Mouse (Mus musculus): ENCODE measurements around the gene Klhl2.
A peak's percentile ranks its signal among the peaks of the same experiment; 100 is the strongest.

The Klhl2 gene

GRCm38 (mm10) chr8:64831656-64832055 lies 18.2 kb downstream of the Klhl2 start:
- no peak for DNase-seq (ENCODE audit: extremely low read depth, low read depth)

GRCm38 (mm10) chr8:64829921-64830320 lies 19.9 kb downstream of the Klhl2 start:
- no peak for DNase-seq (ENCODE audit: extremely low read depth, low read depth)

- DNase-seq (ENCODE audit: extremely low read depth, low read depth): no peak
These were observed 20.4 kb downstream of the Klhl2 start for GRCm38 (mm10) chr8:64829391-64829790.

GRCm38 (mm10) chr8:64828466-64828865 lies 21.4 kb downstream of the Klhl2 start:
- DNase-seq (ENCODE audit: extremely low read depth, low read depth): no peak

- no peak for DNase-seq (ENCODE audit: extremely low read depth, low read depth)
These were observed 22.5 kb downstream of the Klhl2 start for GRCm38 (mm10) chr8:64827356-64827755.

- no peak for DNase-seq (ENCODE audit: extremely low read depth, low read depth)
These were observed 23.4 kb downstream of the Klhl2 start for GRCm38 (mm10) chr8:64826461-64826860.

GRCm38 (mm10) chr8:64823905-64824304 lies 25.9 kb downstream of the Klhl2 start:
- DNase-seq (ENCODE audit: extremely low read depth, low read depth): no peak

- no peak for DNase-seq (ENCODE audit: extremely low read depth, low read depth)
These were observed 28.9 kb downstream of the Klhl2 start for GRCm38 (mm10) chr8:64820940-64821339.

GRCm38 (mm10) chr8:64811790-64812189 lies 38.0 kb downstream of the Klhl2 start:
- DNase-seq (ENCODE audit: extremely low read depth, low read depth): no peak

GRCm38 (mm10) chr8:64811083-64811482 lies 38.7 kb downstream of the Klhl2 start:
- DNase-seq (ENCODE audit: extremely low read depth, low read depth): no peak

GRCm38 (mm10) chr8:64806558-64806957 lies 43.3 kb downstream of the Klhl2 start:
- no peak for DNase-seq (ENCODE audit: extremely low read depth, low read depth)

GRCm38 (mm10) chr8:64804971-64805370 lies 44.8 kb downstream of the Klhl2 start:
- DNase-seq (ENCODE audit: extremely low read depth, low read depth): no peak

GRCm38 (mm10) chr8:64799306-64799705 lies 50.5 kb downstream of the Klhl2 start:
- no peak for DNase-seq (ENCODE audit: extremely low read depth, low read depth)

- no peak for DNase-seq (ENCODE audit: extremely low read depth, low read depth)
These were observed 51.3 kb downstream of the Klhl2 start for GRCm38 (mm10) chr8:64798503-64798902.

- DNase-seq (ENCODE audit: extremely low read depth, low read depth): no peak
These were observed 52.1 kb downstream of the Klhl2 start for GRCm38 (mm10) chr8:64797751-64798150.

- DNase-seq (ENCODE audit: extremely low read depth, low read depth): no peak
These were observed 58.5 kb downstream of the Klhl2 start for GRCm38 (mm10) chr8:64791250-64791881.

GRCm38 (mm10) chr8:64790418-64790817 lies 59.4 kb downstream of the Klhl2 start:
- no peak for DNase-seq (ENCODE audit: extremely low read depth, low read depth)

GRCm38 (mm10) chr8:64788715-64789114 lies 61.1 kb downstream of the Klhl2 start:
- peak; percentile 47 for DNase-seq (ENCODE audit: extremely low read depth, low read depth)

GRCm38 (mm10) chr8:64786801-64787200 lies 63.0 kb downstream of the Klhl2 start:
- no peak for DNase-seq (ENCODE audit: extremely low read depth, low read depth)

GRCm38 (mm10) chr8:64784235-64784634 lies 65.6 kb downstream of the Klhl2 start:
- no peak for DNase-seq (ENCODE audit: extremely low read depth, low read depth)

- no peak for DNase-seq (ENCODE audit: extremely low read depth, low read depth)
These were observed 67.9 kb downstream of the Klhl2 start for GRCm38 (mm10) chr8:64781947-64782346.

GRCm38 (mm10) chr8:64777925-64778324 lies 71.9 kb downstream of the Klhl2 start:
- DNase-seq (ENCODE audit: extremely low read depth, low read depth): no peak

GRCm38 (mm10) chr8:64774136-64774535 lies 75.7 kb downstream of the Klhl2 start:
- DNase-seq (ENCODE audit: extremely low read depth, low read depth): no peak

GRCm38 (mm10) chr8:64770814-64771213 lies 79.0 kb downstream of the Klhl2 start:
- DNase-seq (ENCODE audit: extremely low read depth, low read depth): no peak

Data from MEL-GATA-1-ER (cell line).